Mouse (Mus musculus) activated CD4-positive, CD25-positive, alpha-beta regulatory T cell, adult 4 months (primary cell): ENCODE results near the gene Ccdc81. TPM values are rescaled to one million over a fixed set of nuclear protein-coding genes. Genes with fewer than 3 reads are reported as not detected.

ENCODE experiments used
- polyA plus RNA-seq, 2 experiments: library from polyadenylated mRNA; unstranded; fragments of 100-300 nt; shearing (Covaris generic); gene quantifications; one replicate each; pipeline ENCODE4 v1.2.1; 2017

The Ccdc81 gene
- polyA plus RNA-seq, 2 experiments from 2014 or later = not detected

Other genes with a start within 250 kb of the Ccdc81 start
- 100 to 1,000 TPM in 1 of 2 experiments, 10 to 100 TPM in 1; 89.3 to 115 TPM for gene Hikeshi, start 37.6 kb upstream of the Ccdc81 start, polyA plus RNA-seq
- gene Eed, start 77.4 kb upstream of the Ccdc81 start, polyA plus RNA-seq = 10 to 100 TPM; 67.6 to 79.9 TPM
- gene Picalm, start 226.6 kb upstream of the Ccdc81 start, polyA plus RNA-seq = 10 to 100 TPM; 49.7 to 85.7 TPM